Mouse (Mus musculus) stomach, embryonic 16.5 days (tissue): ENCODE measurements around the gene Med25. TPM values are rescaled to one million over a fixed set of nuclear protein-coding genes. Genes with fewer than 3 reads are reported as not detected.
A peak's percentile ranks its signal among the peaks of the same experiment; 100 is the strongest.

Experiments
- ATAC-seq: fragments of 200-750 bp; cut with Nextera tagmentation; 2 replicates; pipeline ENCODE4 v1.8.0; 2017; ENCODE audit warnings: moderate number of reproducible peaks, moderate TSS enrichment; ENCODE audit not compliant: insufficient read depth, low FRiP score
- H3K27ac ChIP-seq: fragments of 300-500 bp; sonication (generic); 2 replicates; pipeline ENCODE4 v1.5.1; 2014; ENCODE audit warnings: low read length
- H3K27me3 ChIP-seq: fragments of 300-500 bp; sonication (generic); 2 replicates; pipeline ENCODE4 v1.6.1; 2014; ENCODE audit warnings: low read length, control low read depth, mixed read lengths; ENCODE audit not compliant: control insufficient read depth, insufficient read depth
- H3K36me3 ChIP-seq: fragments of 300-500 bp; sonication (generic); 2 replicates; pipeline ENCODE4 v1.6.1; 2014; ENCODE audit warnings: low read length; ENCODE audit not compliant: control insufficient read depth, insufficient read depth
- H3K4me1 ChIP-seq: fragments of 300-500 bp; sonication (generic); 2 replicates; pipeline ENCODE4 v1.6.1; 2014; ENCODE audit warnings: low read length, control low read depth, mixed read lengths; ENCODE audit not compliant: control insufficient read depth, insufficient read depth
- H3K4me2 ChIP-seq: fragments of 300-500 bp; sonication (generic); 2 replicates; pipeline ENCODE4 v1.6.1; 2014; ENCODE audit warnings: low read depth, low read length, mixed read lengths
- H3K4me3 ChIP-seq: fragments of 300-500 bp; sonication (generic); replicated peaks from 2 replicates; pipeline ENCODE4 v1.5.1; 2014; ENCODE audit warnings: mild to moderate bottlenecking, low read length
- H3K9ac ChIP-seq: fragments of 300-500 bp; sonication (generic); 2 replicates; pipeline ENCODE4 v1.6.1; 2014; ENCODE audit warnings: low read length
- H3K9me3 ChIP-seq: fragments of 300-500 bp; sonication (generic); replicated peaks from 2 replicates; pipeline ENCODE4 v1.6.1; 2016; ENCODE audit warnings: low read length, control low read depth; ENCODE audit not compliant: control insufficient read depth
- WGBS: fragments of 180-500 bp; shearing (Covaris S2); extraction: QIAGEN DNeasy Blood & Tissue Kit; methylation state at CpG from one replicate; pipeline ENCODE4 v1.1.7; 2014; 5-methylcytosine and 5-hydroxymethylcytosine counted together
- polyA plus RNA-seq: library from polyadenylated mRNA; unstranded; fragments of >200 nt; fragmentation: Nextera tagmentation; extraction: Ambion mirVana; gene quantifications from 2 replicates; pipeline ENCODE4 v1.2.1, GENCODE M21; 2015

Gene Med25
- polyA plus RNA-seq, 1 experiment from 2014 or later = 89.9 TPM

DNA sequence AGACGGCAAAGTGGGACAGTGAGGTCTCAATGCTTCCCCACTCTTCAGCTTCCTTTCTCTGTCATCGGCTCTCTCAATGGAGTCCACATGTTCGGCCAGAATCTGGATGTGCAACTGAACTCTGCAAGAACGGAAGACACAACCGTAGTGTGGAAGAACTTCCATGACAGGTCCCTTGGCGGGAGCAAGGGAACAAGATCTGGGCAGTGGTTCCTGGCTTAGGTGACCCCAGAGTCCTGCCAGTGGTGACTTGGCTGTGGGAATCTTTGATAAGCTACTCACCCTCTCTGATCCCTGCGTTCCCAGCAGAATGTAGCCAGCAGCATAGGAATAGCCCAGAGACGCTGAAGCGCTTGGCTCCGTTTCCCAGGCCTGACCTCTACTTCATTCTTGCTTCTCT, 4.0 kb upstream of the Med25 start:
- H3K4me3 ChIP-seq = peak overlapping the region; percentile 69
- 0 out of 2 replicates have a peak, but pooled peaks cover 8% of the 10 kb centered on the region for H3K36me3 ChIP-seq

GRCm38 (mm10) chr7:44895593-44896434, 3.3 kb upstream of the Med25 start, which contains the start of gene Fuz:
TSS of gene Fuz (plus strand) at chr7:44896079.
- ATAC-seq = peak; percentile 51
- Histone ChIP-seq H3K9ac (peak within 1 kb of the TSS; percentile 84), H3K9me3 (no peaks in the 10 kb centered on the region), H3K27ac (peak within 1 kb of the TSS; percentile 89), H3K36me3 (0 out of 2 replicates have a peak, but pooled peaks cover 8% of the 10 kb centered on the region), H3K4me2 (peak within 1 kb of the TSS; percentile 71), H3K27me3 (no peaks in the 10 kb centered on the region), H3K4me3 (peak within 1 kb of the TSS; percentile 69), H3K4me1 (peaks cover 41% of the 10 kb centered on the region)
- 1% methylated on average over 34 of the region's 34 CpGs for WGBS

More for the DNA sequence above, 4.0 kb upstream of the Med25 start:
- Histone ChIP-seq H3K9me3 (no peaks in the 10 kb centered on the region), H3K9ac (peak overlapping the region; percentile 84), H3K4me1 (peaks cover 36% of the 10 kb centered on the region), H3K27ac (peak overlapping the region; percentile 89), H3K27me3 (no peaks in the 10 kb centered on the region), H3K4me2 (peak overlapping the region; percentile 71)
- no peak for ATAC-seq
- 33% methylated on average over 10 of the region's 10 CpGs for WGBS

DNA sequence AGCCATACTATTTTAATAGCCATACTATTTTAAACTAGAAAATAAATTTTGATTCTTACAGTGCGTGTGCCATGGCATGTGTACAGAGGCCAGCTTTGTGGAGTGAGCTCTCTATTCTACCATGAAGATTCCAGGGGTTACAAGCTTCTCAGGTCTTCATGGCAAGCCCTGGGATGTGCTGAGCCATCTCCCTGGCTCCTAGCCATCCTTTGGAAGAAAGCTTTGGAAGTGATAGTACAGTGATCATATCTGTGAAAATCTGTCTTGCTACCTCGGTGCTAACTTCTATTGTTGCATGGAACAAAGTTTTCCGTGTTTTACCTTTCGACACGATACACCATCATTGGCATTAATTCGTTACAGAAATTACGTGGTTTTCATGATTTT, 2.7 kb upstream of the Med25 start:
- H3K4me1 ChIP-seq = peaks cover 46% of the 10 kb centered on the region
- 0 out of 2 replicates have a peak, but pooled peaks cover 3% of the 10 kb centered on the region for H3K36me3 ChIP-seq
- peak overlapping the region; percentile 69 for H3K4me3 ChIP-seq
- no peak for ATAC-seq
- H3K9me3 ChIP-seq = no peaks in the 10 kb centered on the region
- 67% methylated on average over 7 of the region's 7 CpGs for WGBS
- H3K27me3 ChIP-seq = no peaks in the 10 kb centered on the region
- H3K4me2 ChIP-seq = peak overlapping the region; percentile 71
- peak overlapping the region; percentile 84 for H3K9ac ChIP-seq
- peak overlapping the region; percentile 89; the same call in 1 of the 2 replicates for H3K27ac ChIP-seq

DNA sequence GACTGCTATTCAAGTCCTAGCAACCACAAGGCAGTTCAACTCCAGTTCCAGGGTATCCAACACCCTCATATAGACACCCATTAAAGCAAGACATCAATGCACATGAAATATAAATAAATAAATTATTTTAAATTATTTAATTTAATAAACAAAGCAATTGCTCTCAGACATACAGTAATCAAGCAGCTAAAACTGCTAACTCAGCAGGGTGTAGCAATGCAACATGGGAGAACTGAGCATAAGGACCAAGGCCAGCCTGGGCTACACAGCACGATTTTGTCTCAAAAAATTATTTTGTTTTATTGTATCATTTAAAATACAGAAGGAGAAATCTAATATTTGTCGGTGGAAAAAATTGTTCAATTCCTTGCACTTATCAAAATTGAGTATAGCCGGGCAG, 1.7 kb upstream of the Med25 start:
- no peak overlapping the region for H3K9ac ChIP-seq
- H3K27ac ChIP-seq = no peak overlapping the region
- no peak for ATAC-seq
- 86% methylated on average over 3 of the region's 3 CpGs for WGBS
- no peak overlapping the region for H3K4me2 ChIP-seq
- H3K4me1 ChIP-seq = peaks cover 46% of the 10 kb centered on the region
- no peaks in the 10 kb centered on the region for H3K9me3 ChIP-seq
- no peaks in the 10 kb centered on the region for H3K27me3 ChIP-seq
- no peak overlapping the region for H3K4me3 ChIP-seq
- H3K36me3 ChIP-seq = no peaks in the 10 kb centered on the region

GRCm38 (mm10) chr7:44893197-44893596, 685 bp upstream of the Med25 start:
- Histone ChIP-seq H3K4me2 (peak overlapping the region; percentile 44), H3K4me3 (0 out of 2 replicates have a peak overlapping the region, but pooled peaks have one; percentile 11), H3K9ac (peak overlapping the region; percentile 17; the same call in 1 of the 2 replicates), H3K36me3 (no peaks in the 10 kb centered on the region), H3K9me3 (no peaks in the 10 kb centered on the region), H3K27ac (peak overlapping the region; percentile 73), H3K4me1 (peaks cover 42% of the 10 kb centered on the region), H3K27me3 (no peaks in the 10 kb centered on the region)
- WGBS = 15% methylated on average over 8 of the region's 8 CpGs
- no peak for ATAC-seq

- 15% methylated on average over 6 of the region's 6 CpGs for WGBS
- H3K4me2 ChIP-seq = peak overlapping the region; percentile 92
- H3K27me3 ChIP-seq = no peaks in the 10 kb centered on the region
- H3K9ac ChIP-seq = peak overlapping the region; percentile 94
- ATAC-seq = no peak
- H3K9me3 ChIP-seq = no peaks in the 10 kb centered on the region
- peak overlapping the region; percentile 98 for H3K27ac ChIP-seq
- H3K36me3 ChIP-seq = no peaks in the 10 kb centered on the region
- peaks cover 29% of the 10 kb centered on the region for H3K4me1 ChIP-seq
- H3K4me3 ChIP-seq = peak overlapping the region; percentile 92
Measured at GRCm38 (mm10) chr7:44891611-44892010, 901 bp downstream of the Med25 start.

DNA sequence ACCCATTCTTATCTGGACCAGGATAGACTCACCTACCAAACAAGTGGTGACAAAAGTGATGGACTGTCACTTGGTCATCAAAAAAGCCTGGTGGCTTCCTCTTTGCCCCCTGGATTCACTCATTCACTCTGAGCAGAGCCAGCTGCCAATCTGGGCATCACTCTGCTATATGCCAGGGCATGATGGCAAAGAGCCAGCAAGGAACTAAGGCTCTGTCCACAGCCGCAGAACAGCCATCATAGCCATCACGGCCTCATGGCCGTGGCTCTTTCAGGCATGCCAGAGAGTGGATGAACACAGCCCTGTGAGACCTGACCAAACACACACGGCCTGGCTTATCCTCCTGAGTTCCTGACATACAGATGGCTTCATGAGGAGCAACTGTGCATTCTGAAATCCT, 1.8 kb downstream of the Med25 start:
- Histone ChIP-seq H3K9ac (0 out of 2 replicates have a peak overlapping the region, but pooled peaks have one; percentile 94), H3K4me2 (peak overlapping the region; percentile 92), H3K4me3 (peak overlapping the region; percentile 92; the same call in 1 of the 2 replicates), H3K27me3 (no peaks in the 10 kb centered on the region), H3K9me3 (no peaks in the 10 kb centered on the region), H3K27ac (no peak overlapping the region), H3K36me3 (no peaks in the 10 kb centered on the region), H3K4me1 (peaks cover 27% of the 10 kb centered on the region)
- ATAC-seq = no peak
- 84% methylated on average over 4 of the region's 4 CpGs for WGBS

- H3K36me3 ChIP-seq = no peaks in the 10 kb centered on the region
- H3K9me3 ChIP-seq = no peaks in the 10 kb centered on the region
- 0 out of 2 replicates have a peak overlapping the region, but pooled peaks have one; percentile 24 for H3K9ac ChIP-seq
- H3K27me3 ChIP-seq = no peaks in the 10 kb centered on the region
- H3K4me2 ChIP-seq = no peak overlapping the region
- H3K27ac ChIP-seq = no peak overlapping the region
- WGBS = 72% methylated on average over 6 of the region's 7 CpGs
- no peak overlapping the region for H3K4me3 ChIP-seq
- no peak for ATAC-seq
- peaks cover 24% of the 10 kb centered on the region for H3K4me1 ChIP-seq
Measured at GRCm38 (mm10) chr7:44890180-44890579, 2.3 kb downstream of the Med25 start.
